Mouse (Mus musculus) midbrain, embryonic 15.5 days (tissue): ENCODE data around the gene Parp16. TPM values are rescaled to one million over a fixed set of nuclear protein-coding genes. Genes with fewer than 3 reads are reported as not detected.

ENCODE experiments used
- ATAC-seq: fragments of 200-750 bp; cut with Nextera tagmentation; replicated peaks from 2 replicates; pipeline ENCODE4 v1.8.0; 2017; ENCODE audit warnings: moderate TSS enrichment
- H3K27ac ChIP-seq: fragments of 300-500 bp; sonication (generic); 2 replicates; pipeline ENCODE4 v1.5.1; 2015; ENCODE audit warnings: mild to moderate bottlenecking, inconsistent platforms
- H3K27me3 ChIP-seq: fragments of 300-500 bp; sonication (generic); replicated peaks from 2 replicates; pipeline ENCODE4 v1.6.1; 2015; ENCODE audit warnings: inconsistent platforms
- H3K36me3 ChIP-seq: fragments of 300-500 bp; sonication (generic); replicated peaks from 2 replicates; pipeline ENCODE4 v1.6.1; 2015; ENCODE audit warnings: inconsistent platforms
- H3K4me1 ChIP-seq: fragments of 300-500 bp; sonication (generic); 2 replicates; pipeline ENCODE4 v1.6.1; 2015; ENCODE audit warnings: inconsistent platforms
- H3K4me2 ChIP-seq: fragments of 300-500 bp; sonication (generic); 2 replicates; pipeline ENCODE4 v1.6.1; 2015; ENCODE audit warnings: inconsistent platforms, mild to moderate bottlenecking, moderate library complexity
- H3K4me3 ChIP-seq: fragments of 300-500 bp; sonication (generic); 2 replicates; pipeline ENCODE4 v1.5.1; 2015; ENCODE audit warnings: mild to moderate bottlenecking, inconsistent platforms
- H3K9ac ChIP-seq: fragments of 300-500 bp; sonication (generic); 2 replicates; pipeline ENCODE4 v1.6.1; 2015; ENCODE audit warnings: mild to moderate bottlenecking, inconsistent platforms
- H3K9me3 ChIP-seq: fragments of 300-500 bp; sonication (generic); 2 replicates; pipeline ENCODE4 v1.6.1; 2016; ENCODE audit warnings: inconsistent platforms
- WGBS: fragments of 180-500 bp; shearing (Covaris S2); methylation state at CpG from one replicate; pipeline ENCODE4 v1.1.7; 2015; ENCODE audit warnings: mixed read lengths; 5-methylcytosine and 5-hydroxymethylcytosine counted together
- polyA plus RNA-seq: library from polyadenylated mRNA; unstranded; fragments of >200 nt; fragmentation: Nextera tagmentation; extraction: Ambion mirVana; gene quantifications from 2 replicates; pipeline ENCODE4 v1.2.1, GENCODE M21; 2015

The Parp16 gene
- polyA plus RNA-seq, 1 experiment from 2014 or later, result 7.6 TPM

DNA sequence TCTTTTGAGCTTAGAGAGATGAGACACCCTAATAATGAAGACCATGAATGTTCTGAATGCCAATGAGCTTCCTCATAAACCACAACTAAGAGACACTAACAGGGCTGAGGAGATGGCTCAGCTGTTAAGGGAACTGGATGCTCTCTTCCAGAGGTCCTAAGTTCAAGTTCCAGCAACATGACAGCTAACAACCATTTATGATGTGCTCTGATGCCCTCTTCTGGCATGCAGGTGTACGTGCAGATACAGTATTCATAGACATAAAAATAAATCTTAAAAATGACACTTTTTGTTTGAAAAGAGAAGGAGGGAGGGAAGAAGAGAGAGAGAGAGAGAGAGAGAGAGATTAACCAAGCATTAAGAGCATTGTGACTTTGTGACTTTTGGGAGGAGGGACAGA lies 30.3 kb upstream of the Parp16 start:
- Histone ChIP-seq H3K9me3 (no peaks in the 10 kb centered on the region), H3K4me2 (no peak overlapping the region), H3K27ac (no peak overlapping the region), H3K36me3 (no peaks in the 10 kb centered on the region), H3K9ac (no peak overlapping the region), H3K4me3 (no peak overlapping the region), H3K27me3 (no peaks in the 10 kb centered on the region), H3K4me1 (peaks cover 36% of the 10 kb centered on the region)
- WGBS, result 13% methylated on average over 1 of the region's 1 CpGs
- ATAC-seq, result no peak

DNA sequence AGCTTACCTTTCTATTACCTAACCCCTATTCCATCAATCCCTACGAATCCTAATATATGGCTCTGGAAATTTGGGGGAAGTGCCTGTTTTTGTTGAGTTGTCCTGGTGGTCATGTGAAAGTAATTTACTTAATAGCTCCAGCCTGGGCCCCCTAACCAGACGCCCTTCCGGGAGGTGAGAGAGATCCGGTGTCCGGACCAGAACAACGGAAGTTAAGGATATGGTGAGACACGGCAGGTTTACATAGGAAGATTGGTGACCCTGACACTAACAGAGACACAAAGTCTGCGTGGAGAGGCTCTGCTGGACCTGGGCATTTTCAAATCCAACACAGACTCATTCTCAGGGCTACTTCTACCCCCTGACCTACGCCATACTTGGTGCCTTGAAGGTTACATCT lies 28.8 kb upstream of the Parp16 start:
- H3K4me3 ChIP-seq, result no peak overlapping the region
- H3K4me2 ChIP-seq, result no peak overlapping the region
- H3K27me3 ChIP-seq, result no peaks in the 10 kb centered on the region
- H3K27ac ChIP-seq, result no peak overlapping the region
- no peak overlapping the region for H3K9ac ChIP-seq
- no peaks in the 10 kb centered on the region for H3K36me3 ChIP-seq
- ATAC-seq, result no peak
- H3K9me3 ChIP-seq, result no peaks in the 10 kb centered on the region
- peaks cover 25% of the 10 kb centered on the region for H3K4me1 ChIP-seq
- 82% methylated on average over 9 of the region's 9 CpGs for WGBS

DNA sequence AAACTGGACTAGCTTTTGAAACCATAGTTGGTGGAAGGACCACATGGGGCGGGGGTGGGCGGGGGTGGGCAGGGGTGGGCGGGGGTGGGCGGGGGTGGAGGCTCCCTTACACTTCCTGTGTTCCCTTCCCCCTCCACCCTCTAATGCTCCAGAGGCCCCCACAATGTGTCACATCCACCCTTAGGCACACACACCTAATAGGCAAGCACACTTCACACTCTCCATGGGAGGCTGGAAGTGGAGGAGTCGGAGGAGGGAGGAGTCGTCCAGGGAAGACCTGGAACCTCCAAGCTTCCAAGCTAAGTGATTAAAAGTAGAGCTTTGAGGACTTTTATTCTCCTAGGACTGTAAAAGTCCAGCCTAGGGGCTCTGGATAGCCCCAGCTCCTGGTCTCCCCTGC lies 26.6 kb upstream of the Parp16 start:
- H3K4me3 ChIP-seq, result no peak overlapping the region
- no peak overlapping the region for H3K4me2 ChIP-seq
- no peaks in the 10 kb centered on the region for H3K27me3 ChIP-seq
- H3K9ac ChIP-seq, result no peak overlapping the region
- 0 out of 2 replicates have a peak, but pooled peaks cover 6% of the 10 kb centered on the region for H3K4me1 ChIP-seq
- ATAC-seq, result no peak
- H3K27ac ChIP-seq, result no peak overlapping the region
- no peaks in the 10 kb centered on the region for H3K36me3 ChIP-seq
- no peaks in the 10 kb centered on the region for H3K9me3 ChIP-seq
- WGBS, result 59% methylated on average over 6 of the region's 6 CpGs

DNA sequence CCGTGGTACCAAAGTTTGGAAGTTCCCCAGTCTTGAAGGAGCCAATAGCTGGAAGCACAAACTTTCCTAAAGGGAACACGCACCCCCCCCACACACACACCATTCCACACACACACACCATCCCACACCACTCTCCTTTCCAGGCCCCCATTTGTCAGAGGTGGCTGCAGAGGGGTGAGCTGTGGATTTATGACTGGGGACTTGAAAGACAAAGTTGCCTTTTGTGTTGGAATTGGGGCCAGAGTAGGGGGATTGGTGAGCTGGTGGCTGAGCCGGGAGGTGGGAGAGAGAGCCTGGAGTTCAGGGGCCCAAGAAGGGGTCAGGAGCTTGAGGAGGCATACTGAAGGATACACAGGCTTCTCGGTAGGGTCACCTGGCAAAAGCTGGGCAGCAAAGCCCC lies 26.2 kb upstream of the Parp16 start:
- Histone ChIP-seq H3K36me3 (no peaks in the 10 kb centered on the region), H3K27ac (no peak overlapping the region), H3K4me1 (0 out of 2 replicates have a peak, but pooled peaks cover 6% of the 10 kb centered on the region), H3K9me3 (no peaks in the 10 kb centered on the region), H3K9ac (no peak overlapping the region), H3K4me2 (no peak overlapping the region), H3K27me3 (no peaks in the 10 kb centered on the region), H3K4me3 (no peak overlapping the region)
- WGBS, result 49% methylated on average over 4 of the region's 4 CpGs
- ATAC-seq, result no peak

DNA sequence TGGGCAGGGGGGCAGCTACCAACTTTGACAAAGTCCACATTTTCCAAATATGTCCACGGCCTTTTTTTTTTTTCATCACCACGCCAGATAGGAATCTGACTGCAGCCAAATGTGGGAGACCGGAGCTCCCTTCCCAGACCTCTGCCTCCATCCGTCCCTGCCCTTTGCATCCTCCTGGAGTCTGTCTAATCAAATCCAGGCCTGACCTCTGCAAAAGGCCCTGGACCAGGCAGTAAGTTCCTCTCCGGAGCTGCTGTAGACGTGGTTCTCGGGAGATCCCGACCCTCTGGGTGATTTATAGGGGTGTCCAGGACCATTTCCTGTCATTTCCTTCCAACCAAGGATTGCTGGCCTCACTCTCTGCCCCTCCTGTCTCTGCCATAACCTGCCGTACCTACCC lies 22.5 kb upstream of the Parp16 start:
- Histone ChIP-seq H3K36me3 (no peaks in the 10 kb centered on the region), H3K27me3 (no peaks in the 10 kb centered on the region), H3K9ac (no peak overlapping the region), H3K4me3 (no peak overlapping the region), H3K9me3 (no peaks in the 10 kb centered on the region), H3K4me1 (peaks cover 34% of the 10 kb centered on the region), H3K4me2 (no peak overlapping the region), H3K27ac (no peak overlapping the region)
- WGBS, result 84% methylated on average over 9 of the region's 9 CpGs
- no peak for ATAC-seq

DNA sequence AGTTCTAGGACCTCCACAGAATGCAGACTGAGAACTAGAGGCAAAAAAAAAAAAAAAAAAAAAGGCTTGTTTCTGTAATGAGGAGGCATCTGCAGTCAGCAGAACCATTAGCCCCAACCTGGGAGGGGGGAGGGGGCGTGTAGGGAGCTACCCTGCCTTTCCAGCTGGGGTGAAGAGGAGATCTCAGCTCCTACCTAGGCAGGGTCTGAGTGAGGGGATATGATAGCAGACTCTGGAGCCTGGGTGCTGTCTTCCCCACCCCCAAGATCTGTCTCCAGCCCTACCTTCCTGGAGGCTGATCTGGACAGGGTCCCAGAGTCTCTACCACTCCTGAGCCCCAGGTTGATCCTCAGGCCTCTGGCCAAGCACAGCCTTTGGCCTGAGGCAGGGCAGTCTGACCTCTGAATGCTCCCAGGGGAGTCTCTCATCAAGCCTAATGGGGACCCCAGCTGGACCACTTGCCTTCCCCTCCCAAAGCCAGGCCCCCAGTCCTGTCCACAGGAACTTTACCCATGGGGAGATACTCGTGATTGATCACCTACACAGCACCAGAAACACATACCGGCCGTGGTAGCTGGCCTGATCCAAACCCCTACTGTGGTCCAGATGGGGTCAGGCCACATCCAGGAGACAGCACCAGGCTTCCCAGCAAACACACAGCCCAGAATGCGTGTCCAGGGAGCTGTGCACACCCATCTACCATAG lies 19.8 kb upstream of the Parp16 start:
- peaks cover 55% of the 10 kb centered on the region for H3K4me1 ChIP-seq

DNA sequence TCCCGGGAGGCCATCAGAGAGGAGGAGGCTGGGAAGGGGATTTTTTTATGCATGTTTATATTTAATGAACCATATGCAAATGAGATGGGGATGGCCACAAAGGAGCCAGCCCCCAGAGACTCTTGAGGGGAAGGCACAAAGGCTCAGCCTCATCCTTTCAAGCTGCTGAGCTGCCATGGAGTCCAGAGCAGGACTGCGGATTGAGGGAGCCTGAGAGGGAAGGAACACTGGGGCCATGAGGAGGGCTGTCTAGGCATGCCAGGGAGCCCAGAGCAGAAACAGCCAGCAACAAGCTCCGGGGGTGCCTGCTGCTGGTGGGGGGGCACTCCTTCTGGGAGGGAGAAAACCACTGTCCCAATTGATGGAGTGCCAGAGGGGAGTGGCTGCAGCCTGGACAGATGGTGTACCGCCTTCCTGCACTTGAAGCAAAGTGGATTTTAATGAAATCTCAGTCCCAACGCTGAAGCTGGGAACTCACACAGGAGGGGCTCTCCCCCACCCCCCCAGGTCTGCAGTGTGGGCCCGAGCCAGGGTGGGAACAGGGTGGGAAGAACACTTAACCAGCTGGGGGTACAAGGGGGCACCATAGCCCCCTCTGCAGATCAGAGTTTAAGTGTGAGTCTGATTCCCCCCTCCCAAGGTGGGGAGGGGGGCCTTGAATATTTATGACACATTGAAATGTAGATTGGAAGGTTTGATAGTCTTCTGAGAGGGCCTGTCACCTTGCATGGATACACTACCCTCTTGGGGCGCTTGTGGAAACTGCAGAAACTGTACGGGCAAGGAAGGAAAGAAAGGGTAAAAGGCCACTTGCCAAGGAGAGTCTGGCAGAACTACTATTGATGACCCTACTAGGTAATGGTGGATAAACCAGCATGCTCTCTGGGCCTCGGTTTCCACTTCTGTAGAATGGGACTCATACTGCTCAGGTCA lies 18.9 kb upstream of the Parp16 start:
- Histone ChIP-seq H3K9ac (peak overlapping the region; percentile 6; the same call in 1 of the 2 replicates), H3K9me3 (no peaks in the 10 kb centered on the region), H3K4me1 (peaks cover 62% of the 10 kb centered on the region), H3K4me2 (no peak overlapping the region), H3K27ac (peak overlapping the region; percentile 86), H3K4me3 (no peak overlapping the region), H3K36me3 (no peaks in the 10 kb centered on the region), H3K27me3 (no peaks in the 10 kb centered on the region)
- peak; percentile 69 for ATAC-seq
- 9% methylated on average over 9 of the region's 9 CpGs for WGBS

More for the DNA sequence above, 19.8 kb upstream of the Parp16 start:
- H3K27ac ChIP-seq, result peak overlapping the region; percentile 86
- no peaks in the 10 kb centered on the region for H3K9me3 ChIP-seq
- H3K36me3 ChIP-seq, result no peaks in the 10 kb centered on the region
- H3K4me2 ChIP-seq, result no peak overlapping the region
- H3K9ac ChIP-seq, result peak overlapping the region; percentile 6; the same call in 1 of the 2 replicates
- 18% methylated on average over 5 of the region's 5 CpGs for WGBS
- H3K4me3 ChIP-seq, result no peak overlapping the region
- H3K27me3 ChIP-seq, result no peaks in the 10 kb centered on the region
- peak; percentile 24 for ATAC-seq

DNA sequence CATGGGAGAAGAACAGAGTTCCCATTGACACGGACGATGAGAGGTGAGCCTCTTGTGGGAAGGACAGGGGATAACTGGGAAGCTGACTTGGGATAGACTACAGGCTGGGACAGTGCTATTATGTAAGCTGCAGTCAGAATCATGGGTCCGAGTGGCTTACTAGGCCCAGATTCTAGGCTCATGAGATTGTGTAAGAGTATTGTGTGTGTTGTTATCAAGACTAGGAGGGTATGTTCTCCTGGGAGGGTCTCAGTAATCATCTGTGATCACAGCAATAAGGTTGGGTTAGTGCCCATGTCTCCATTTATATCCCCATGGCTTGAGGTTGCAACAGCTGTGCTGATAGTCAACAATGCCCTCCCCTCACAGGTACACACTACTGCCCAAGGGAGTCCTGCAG lies 17.7 kb upstream of the Parp16 start:
- 0 out of 2 replicates have a peak, but pooled peaks cover 4% of the 10 kb centered on the region for H3K36me3 ChIP-seq
- WGBS, result 34% methylated on average over 3 of the region's 3 CpGs
- ATAC-seq, result no peak
- peak overlapping the region; percentile 86 for H3K27ac ChIP-seq
- 0 out of 2 replicates have a peak overlapping the region, but pooled peaks have one; percentile 8 for H3K9ac ChIP-seq
- no peaks in the 10 kb centered on the region for H3K27me3 ChIP-seq
- H3K4me2 ChIP-seq, result no peak overlapping the region
- no peaks in the 10 kb centered on the region for H3K9me3 ChIP-seq
- H3K4me1 ChIP-seq, result peaks cover 62% of the 10 kb centered on the region
- H3K4me3 ChIP-seq, result no peak overlapping the region

DNA sequence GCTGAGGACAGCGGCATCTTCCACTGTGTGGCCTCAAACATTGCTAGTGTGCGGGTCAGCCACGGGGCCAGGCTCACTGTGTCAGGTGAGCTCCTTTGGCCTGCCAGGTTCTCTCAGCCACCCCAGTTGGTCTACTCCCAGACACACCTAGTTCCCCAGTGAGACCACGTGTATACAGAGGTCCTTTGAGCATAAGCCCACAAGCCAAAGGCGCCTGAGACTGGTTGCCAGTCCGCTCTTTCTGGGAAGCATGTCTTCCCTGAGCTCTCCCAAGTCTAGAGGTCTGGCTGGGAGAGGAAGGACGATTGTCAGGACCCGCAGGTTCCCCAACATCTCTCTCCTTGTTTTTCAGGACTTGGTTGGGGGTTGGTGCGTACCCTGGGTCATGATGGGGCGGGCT lies 17.2 kb upstream of the Parp16 start:
- peak overlapping the region; percentile 86 for H3K27ac ChIP-seq
- 35% methylated on average over 10 of the region's 10 CpGs for WGBS
- 0 out of 2 replicates have a peak, but pooled peaks cover 6% of the 10 kb centered on the region for H3K36me3 ChIP-seq
- peak overlapping the region; percentile 26; the same call in 1 of the 2 replicates for H3K4me2 ChIP-seq
- no peak for ATAC-seq
- peaks cover 62% of the 10 kb centered on the region for H3K4me1 ChIP-seq
- no peaks in the 10 kb centered on the region for H3K27me3 ChIP-seq
- no peak overlapping the region for H3K4me3 ChIP-seq
- H3K9me3 ChIP-seq, result no peaks in the 10 kb centered on the region
- 0 out of 2 replicates have a peak overlapping the region, but pooled peaks have one; percentile 8 for H3K9ac ChIP-seq

DNA sequence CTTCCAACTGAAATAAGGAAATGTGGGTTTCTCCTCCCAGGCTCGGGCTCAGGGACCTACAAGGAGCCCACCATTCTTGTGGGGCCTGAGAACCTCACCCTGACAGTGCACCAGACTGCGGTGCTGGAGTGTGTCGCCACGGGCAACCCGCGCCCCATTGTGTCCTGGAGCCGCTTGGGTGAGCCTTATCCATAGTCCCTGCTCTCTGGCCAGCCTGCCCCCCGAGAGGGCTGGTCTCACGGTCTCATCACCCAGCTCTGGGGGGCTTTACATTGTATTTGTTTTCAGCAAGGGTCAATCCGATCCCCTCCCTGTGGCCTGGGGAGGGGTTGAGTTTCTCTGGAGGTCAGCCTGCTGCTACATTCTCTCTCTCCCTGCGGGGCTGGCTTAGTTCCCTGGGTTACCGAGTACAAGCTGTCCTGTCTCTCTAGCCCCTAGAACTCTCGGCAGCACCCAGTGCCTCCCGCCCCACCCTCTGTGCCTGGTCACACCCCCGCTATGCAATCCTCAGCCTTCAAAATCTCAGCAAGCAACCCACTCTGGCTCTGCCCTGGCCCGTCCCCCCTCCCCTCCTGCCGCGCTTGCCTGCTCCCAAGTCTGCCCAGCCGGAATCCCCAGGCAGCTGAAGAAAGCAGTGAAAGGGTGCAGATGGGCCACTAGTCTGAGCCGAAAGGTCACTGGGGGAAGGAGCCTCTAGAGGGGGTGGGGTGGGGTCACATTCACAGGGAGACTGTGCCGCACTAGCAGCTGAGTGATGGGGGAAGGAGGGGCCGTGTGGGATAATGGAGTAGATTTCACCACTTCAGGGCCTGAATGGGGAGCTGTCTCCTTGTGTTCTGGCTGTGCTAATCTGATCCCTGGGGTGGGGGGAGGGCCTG lies 16.6 kb upstream of the Parp16 start:
- peak; percentile 66 for ATAC-seq
- Histone ChIP-seq H3K4me1 (peaks cover 62% of the 10 kb centered on the region), H3K4me3 (no peak overlapping the region), H3K9ac (peak overlapping the region; percentile 8; the same call in 1 of the 2 replicates), H3K27ac (peak overlapping the region; percentile 86), H3K36me3 (0 out of 2 replicates have a peak, but pooled peaks cover 7% of the 10 kb centered on the region), H3K4me2 (peak overlapping the region; percentile 26), H3K9me3 (no peaks in the 10 kb centered on the region), H3K27me3 (no peaks in the 10 kb centered on the region)
- 6% methylated on average over 22 of the region's 22 CpGs for WGBS

DNA sequence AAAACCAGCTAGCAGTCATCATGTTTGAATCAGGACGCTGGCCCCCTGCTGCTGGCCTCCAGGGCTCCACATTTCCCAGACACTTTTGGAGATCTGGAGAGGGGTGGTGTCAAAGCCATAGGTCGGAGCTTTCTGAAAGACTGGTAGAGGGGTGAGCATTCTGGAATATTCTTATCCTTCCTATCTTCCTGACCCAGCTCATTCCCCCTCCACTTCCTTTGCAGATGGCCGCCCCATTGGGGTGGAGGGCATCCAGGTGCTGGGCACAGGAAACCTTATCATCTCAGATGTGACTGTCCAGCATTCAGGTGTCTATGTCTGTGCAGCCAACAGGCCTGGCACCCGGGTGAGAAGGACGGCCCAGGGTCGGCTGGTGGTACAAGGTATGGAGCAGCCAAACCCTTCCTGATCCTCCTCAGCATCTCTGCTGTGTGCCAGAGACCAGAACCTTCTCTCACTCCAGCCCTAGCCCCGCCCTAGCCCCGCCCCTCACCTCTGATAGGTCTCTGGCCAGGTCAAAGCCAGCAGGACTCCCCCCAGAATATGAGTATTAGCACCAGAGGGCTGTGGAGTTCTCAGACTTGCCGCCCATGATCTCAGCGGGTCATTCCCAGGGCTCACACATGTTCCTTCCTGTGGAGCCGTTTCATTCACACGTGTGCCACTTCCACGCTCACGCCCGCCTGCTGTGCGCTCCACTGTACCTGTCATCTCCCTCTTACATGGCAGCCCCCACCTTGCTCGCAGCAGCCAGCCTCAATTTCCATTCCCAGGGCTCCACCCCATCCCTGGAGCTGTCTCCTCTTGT lies 15.1 kb upstream of the Parp16 start:
- WGBS, result 24% methylated on average over 17 of the region's 17 CpGs
- no peaks in the 10 kb centered on the region for H3K27me3 ChIP-seq
- H3K36me3 ChIP-seq, result peaks cover 13% of the 10 kb centered on the region; the same call in 1 of the 2 replicates
- H3K4me2 ChIP-seq, result peak overlapping the region; percentile 25
- no peak for ATAC-seq
- peak overlapping the region; percentile 86 for H3K27ac ChIP-seq
- H3K9me3 ChIP-seq, result no peaks in the 10 kb centered on the region
- no peak overlapping the region for H3K4me3 ChIP-seq
- peaks cover 61% of the 10 kb centered on the region for H3K4me1 ChIP-seq
- H3K9ac ChIP-seq, result no peak overlapping the region; the same call in 1 of the 2 replicates
